Mouse (Mus musculus): ENCODE measurements around the gene Cep63.

GRCm38 (mm10) chr9:102656355-102657095 lies 30.2 kb upstream of the Cep63 start:
- TF ChIP-seq CTCF (IDR thresholded peaks at IDR 0.05; ENCODE audit: low read depth, low read length) (no peak), POLR2A (IDR thresholded peaks at IDR 0.05; ENCODE audit: borderline replicate concordance, low read depth, low read length) (no peak)

Data from bone marrow macrophage, adult 2 months (primary cell).